Mouse (Mus musculus) kidney, adult 8-10 months (tissue): Measurements from ENCODE around the gene Vmn1r222.
"Not testable (repeated sequence)": the region's sequence is repeated elsewhere in the genome, so short reads cannot be mapped to it uniquely, and the experiment has no call there.

Experiments
- DNase-seq, 2 experiments: peaks; one replicate each; pipeline ENCODE4 v3.0.0; 2022

The Vmn1r222 gene

GRCm38 (mm10) chr13:23235847-23236246, at the start of gene Vmn1r222:
Gene Vmn1r222 (minus strand): TSS chr13:23235947.
- DNase-seq, result not testable (repeated sequence)

GRCm38 (mm10) chr13:23285191-23285920, 49.6 kb upstream of the Vmn1r222 start:
- no peak for DNase-seq

GRCm38 (mm10) chr13:23279992-23280391, 44.2 kb upstream of the Vmn1r222 start:
- no peak for DNase-seq

GRCm38 (mm10) chr13:23279576-23279975, 43.8 kb upstream of the Vmn1r222 start:
- DNase-seq, result no peak

- no peak for DNase-seq
Measured at GRCm38 (mm10) chr13:23270321-23271101, 34.8 kb upstream of the Vmn1r222 start.

- DNase-seq, result no peak
Measured at GRCm38 (mm10) chr13:23269681-23270080, 33.9 kb upstream of the Vmn1r222 start.

GRCm38 (mm10) chr13:23269127-23269526, 33.4 kb upstream of the Vmn1r222 start:
- DNase-seq, result not testable (repeated sequence)

- not testable (repeated sequence) for DNase-seq
Measured at GRCm38 (mm10) chr13:23268606-23269005, 32.9 kb upstream of the Vmn1r222 start.

GRCm38 (mm10) chr13:23258546-23259048, 22.9 kb upstream of the Vmn1r222 start:
- no peak for DNase-seq

GRCm38 (mm10) chr13:23246834-23247233, 11.1 kb upstream of the Vmn1r222 start, which contains the start of gene Vmn1r223:
Gene Vmn1r223 (plus strand): TSS chr13:23247134.
- DNase-seq, result not testable (repeated sequence)

GRCm38 (mm10) chr13:23213827-23214226, 21.9 kb downstream of the Vmn1r222 start, which contains the start of gene Vmn1r221:
Gene Vmn1r221 (plus strand): TSS chr13:23214127.
- DNase-seq, result not testable (repeated sequence)

- not testable (repeated sequence) for DNase-seq
Measured at GRCm38 (mm10) chr13:23203885-23204284, 31.9 kb downstream of the Vmn1r222 start.

GRCm38 (mm10) chr13:23187875-23188274, 47.9 kb downstream of the Vmn1r222 start, which contains the start of gene Vmn1r220:
Gene Vmn1r220 (minus strand): TSS chr13:23187975.
- DNase-seq, result no peak
